Mouse (Mus musculus) kidney, postnatal 0 days (tissue): ENCODE results near the gene Ccdc6. TPM values are rescaled to one million over a fixed set of nuclear protein-coding genes. Genes with fewer than 3 reads are reported as not detected.

Experiments
- ATAC-seq: fragments of 200-750 bp; cut with Nextera tagmentation; replicated peaks from 2 replicates; pipeline ENCODE4 v1.8.0; 2017; ENCODE audit warnings: low read depth, moderate number of reproducible peaks, moderate TSS enrichment, moderate library complexity; ENCODE audit not compliant: low FRiP score
- DNase-seq: peaks from one replicate; pipeline ENCODE4 v3.0.0-alpha.2; 2016; ENCODE audit warnings: low spot score
- H3K27ac ChIP-seq: fragments of 300-500 bp; sonication (generic); 2 replicates; pipeline ENCODE4 v1.5.1; 2014; ENCODE audit warnings: mild to moderate bottlenecking
- H3K27me3 ChIP-seq: fragments of 300-500 bp; sonication (generic); 2 replicates; pipeline ENCODE4 v1.6.1; 2014; ENCODE audit warnings: low read length, mixed read lengths; ENCODE audit not compliant: insufficient read depth
- H3K36me3 ChIP-seq: fragments of 300-500 bp; sonication (generic); 2 replicates; pipeline ENCODE4 v1.6.1; 2014; ENCODE audit warnings: low read length, mixed read lengths; ENCODE audit not compliant: insufficient read depth
- H3K4me1 ChIP-seq: fragments of 300-500 bp; sonication (generic); replicated peaks from 2 replicates; pipeline ENCODE4 v1.6.1; 2014; ENCODE audit warnings: antibody characterized with exemption, low read length, mixed read lengths; ENCODE audit not compliant: insufficient read depth
- H3K4me2 ChIP-seq: fragments of 300-500 bp; sonication (generic); 2 replicates; pipeline ENCODE4 v1.6.1; 2014; ENCODE audit warnings: mild to moderate bottlenecking, low read length, moderate library complexity, mixed read lengths
- H3K4me3 ChIP-seq: fragments of 300-500 bp; sonication (generic); replicated peaks from 2 replicates; pipeline ENCODE4 v1.5.1; 2014; ENCODE audit warnings: low read depth, low read length
- H3K9ac ChIP-seq: fragments of 300-500 bp; sonication (generic); 2 replicates; pipeline ENCODE4 v1.6.1; 2014; ENCODE audit warnings: low read depth, low read length
- H3K9me3 ChIP-seq: fragments of 300-500 bp; sonication (generic); replicated peaks from 2 replicates; pipeline ENCODE4 v1.6.1; 2016; ENCODE audit warnings: low read length, inconsistent platforms, mixed read lengths
- CTCF ChIP-seq: IDR thresholded peaks from 2 replicates; pipeline ENCODE4 v1.5.1; 2016; ENCODE audit warnings: antibody characterized with exemption, low read depth, mild to moderate bottlenecking, moderate library complexity
- WGBS: fragments of 180-500 bp; shearing (Covaris S2); extraction: QIAGEN DNeasy Blood & Tissue Kit; methylation state at CpG from one replicate; pipeline ENCODE4 v1.1.7; 2014; 5-methylcytosine and 5-hydroxymethylcytosine counted together
- polyA plus RNA-seq: library from polyadenylated mRNA; unstranded; fragments of >200 nt; fragmentation: Nextera tagmentation; extraction: Ambion mirVana; gene quantifications from 2 replicates; pipeline ENCODE4 v1.2.1, GENCODE M21; 2015

Gene Ccdc6
- polyA plus RNA-seq, 1 experiment from 2014 or later, result 16.6 TPM

- H3K4me3 ChIP-seq, result no peak overlapping the region
- H3K9ac ChIP-seq, result no peak overlapping the region
- H3K27ac ChIP-seq, result peak overlapping the region; percentile 42; the same call in 1 of the 2 replicates
- DNase-seq, result no peak
- 0 out of 2 replicates have a peak, but pooled peaks cover 6% of the 10 kb centered on the region for H3K36me3 ChIP-seq
- H3K4me2 ChIP-seq, result no peak overlapping the region
- no peak for TF ChIP-seq CTCF
- no peak for ATAC-seq
- H3K9me3 ChIP-seq, result no peaks in the 10 kb centered on the region
- H3K4me1 ChIP-seq, result 0 out of 2 replicates have a peak, but pooled peaks cover 9% of the 10 kb centered on the region
- no peaks in the 10 kb centered on the region for H3K27me3 ChIP-seq
- 72% methylated on average over 9 of the region's 9 CpGs for WGBS
Measured at GRCm38 (mm10) chr10:70180727-70181126, 83.8 kb downstream of the Ccdc6 start.

GRCm38 (mm10) chr10:70181279-70181972 is 84.5 kb downstream of the Ccdc6 start:
- Histone ChIP-seq H3K9ac (no peak overlapping the region), H3K4me2 (no peak overlapping the region), H3K27ac (peak overlapping the region; percentile 64), H3K9me3 (no peaks in the 10 kb centered on the region), H3K36me3 (0 out of 2 replicates have a peak, but pooled peaks cover 3% of the 10 kb centered on the region), H3K4me3 (no peak overlapping the region), H3K4me1 (0 out of 2 replicates have a peak, but pooled peaks cover 9% of the 10 kb centered on the region), H3K27me3 (no peaks in the 10 kb centered on the region)
- DNase-seq (peak; percentile 63), ATAC-seq (peak; percentile 91)
- WGBS, result 46% methylated on average over 11 of the region's 11 CpGs
- TF ChIP-seq CTCF, result no peak; the same call in 1 of the 2 replicates

- peak; percentile 59 for DNase-seq
- no peak for TF ChIP-seq CTCF
- ATAC-seq, result 0 out of 2 replicates have a peak, but pooled peaks have one; percentile 18
- H3K9me3 ChIP-seq, result no peaks in the 10 kb centered on the region
- H3K36me3 ChIP-seq, result peaks cover 12% of the 10 kb centered on the region; the same call in 1 of the 2 replicates
- no peak overlapping the region for H3K9ac ChIP-seq
- no peaks in the 10 kb centered on the region for H3K27me3 ChIP-seq
- WGBS, result 53% methylated on average over 15 of the region's 15 CpGs
- no peak overlapping the region for H3K4me3 ChIP-seq
- no peak overlapping the region for H3K4me2 ChIP-seq
- 0 out of 2 replicates have a peak, but pooled peaks cover 9% of the 10 kb centered on the region for H3K4me1 ChIP-seq
- H3K27ac ChIP-seq, result peak overlapping the region; percentile 60; the same call in 1 of the 2 replicates
Measured at GRCm38 (mm10) chr10:70183210-70184080, 86.5 kb downstream of the Ccdc6 start.

GRCm38 (mm10) chr10:70186136-70186535 is 89.2 kb downstream of the Ccdc6 start:
- Histone ChIP-seq H3K9ac (no peak overlapping the region), H3K4me2 (no peak overlapping the region), H3K4me1 (0 out of 2 replicates have a peak, but pooled peaks cover 9% of the 10 kb centered on the region), H3K27ac (no peak overlapping the region), H3K4me3 (no peak overlapping the region), H3K9me3 (no peaks in the 10 kb centered on the region), H3K36me3 (peaks cover 23% of the 10 kb centered on the region), H3K27me3 (no peaks in the 10 kb centered on the region)
- WGBS, result 68% methylated on average over 9 of the region's 9 CpGs
- peak; percentile 61 for DNase-seq
- no peak; the same call in 1 of the 2 replicates for ATAC-seq
- TF ChIP-seq CTCF, result peak; percentile 77

GRCm38 (mm10) chr10:70186586-70186985 is 89.7 kb downstream of the Ccdc6 start:
- ATAC-seq, result no peak
- H3K9ac ChIP-seq, result no peak overlapping the region
- H3K27ac ChIP-seq, result no peak overlapping the region
- WGBS, result 88% methylated on average over 7 of the region's 7 CpGs
- DNase-seq, result no peak
- peaks cover 27% of the 10 kb centered on the region for H3K36me3 ChIP-seq
- TF ChIP-seq CTCF, result no peak
- H3K4me1 ChIP-seq, result 0 out of 2 replicates have a peak, but pooled peaks cover 9% of the 10 kb centered on the region
- H3K4me2 ChIP-seq, result no peak overlapping the region
- H3K9me3 ChIP-seq, result no peaks in the 10 kb centered on the region
- no peaks in the 10 kb centered on the region for H3K27me3 ChIP-seq
- no peak overlapping the region for H3K4me3 ChIP-seq

- ATAC-seq (no peak), DNase-seq (no peak)
- H3K4me3 ChIP-seq, result no peak overlapping the region
- H3K4me1 ChIP-seq, result no peaks in the 10 kb centered on the region
- no peak overlapping the region for H3K27ac ChIP-seq
- no peak overlapping the region for H3K9ac ChIP-seq
- peak; percentile 49; the same call in 1 of the 2 replicates for TF ChIP-seq CTCF
- no peaks in the 10 kb centered on the region for H3K27me3 ChIP-seq
- peaks cover 36% of the 10 kb centered on the region for H3K36me3 ChIP-seq
- H3K4me2 ChIP-seq, result no peak overlapping the region
- H3K9me3 ChIP-seq, result no peaks in the 10 kb centered on the region
- 80% methylated on average over 13 of the region's 13 CpGs for WGBS
Measured at GRCm38 (mm10) chr10:70189864-70190263, 92.9 kb downstream of the Ccdc6 start.
